Mouse (Mus musculus): ENCODE results near the gene Csn1s2a.

DNA sequence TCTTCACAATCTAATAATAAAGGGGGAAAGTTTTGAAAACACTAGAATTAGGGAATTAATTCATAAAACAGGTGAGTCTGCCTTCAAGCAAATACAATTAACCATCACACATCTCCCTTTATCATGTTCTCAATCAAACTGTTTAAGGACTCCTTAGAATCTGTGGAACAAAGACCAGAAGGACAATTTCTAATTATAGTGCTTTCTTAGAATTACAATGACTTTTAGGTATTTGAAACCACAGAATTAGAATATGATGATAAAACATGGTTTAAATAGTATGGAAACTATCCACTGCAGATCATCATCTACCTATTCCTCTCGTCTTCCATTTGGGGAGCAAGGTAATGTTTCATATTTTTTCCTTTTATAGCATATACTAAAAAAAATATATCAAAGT is at the start of gene Csn1s2a:
- TF ChIP-seq CTCF (IDR thresholded peaks at IDR 0.05; ENCODE audit: control insufficient read depth, insufficient read depth, insufficient replicate concordance, low read depth, low read length) (no peak), POLR2A (IDR thresholded peaks at IDR 0.05; ENCODE audit: control insufficient read depth, low read depth, low read length) (no peak)
